Mouse (Mus musculus) forebrain, embryonic 11.5 days (tissue): ENCODE results near the gene Evi5. TPM values are rescaled to one million over a fixed set of nuclear protein-coding genes. Genes with fewer than 3 reads are reported as not detected.

ENCODE experiments used
- ATAC-seq: fragments of 200-750 bp; cut with Nextera tagmentation; replicated peaks from 2 replicates; pipeline ENCODE4 v1.8.0; 2017; ENCODE audit warnings: moderate TSS enrichment; ENCODE audit not compliant: low FRiP score
- DNase-seq: peaks from one replicate; pipeline ENCODE4 v3.0.0-alpha.2; 2017; ENCODE audit warnings: low spot score
- H3K27ac ChIP-seq: fragments of 300-500 bp; sonication (generic); 2 replicates; pipeline ENCODE4 v1.5.1; 2014; ENCODE audit warnings: low read depth, low read length
- H3K27me3 ChIP-seq: fragments of 300-500 bp; sonication (generic); 2 replicates; pipeline ENCODE4 v1.6.1; 2014; ENCODE audit warnings: mild to moderate bottlenecking, low read length, mixed read lengths; ENCODE audit not compliant: control insufficient read depth, insufficient read depth
- H3K36me3 ChIP-seq: fragments of 300-500 bp; sonication (generic); 2 replicates; pipeline ENCODE4 v1.6.1; 2014; ENCODE audit warnings: mild to moderate bottlenecking, low read length, moderate library complexity, mixed read lengths; ENCODE audit not compliant: control insufficient read depth, insufficient read depth
- H3K4me1 ChIP-seq: fragments of 300-500 bp; sonication (generic); replicated peaks from 2 replicates; pipeline ENCODE4 v1.6.1; 2014; ENCODE audit warnings: low read length, mixed read lengths; ENCODE audit not compliant: control insufficient read depth, insufficient read depth
- H3K4me2 ChIP-seq: fragments of 300-500 bp; sonication (generic); 2 replicates; pipeline ENCODE4 v1.6.1; 2014; ENCODE audit warnings: low read depth, mild to moderate bottlenecking, low read length, moderate library complexity, mixed read lengths; ENCODE audit not compliant: severe bottlenecking
- H3K4me3 ChIP-seq: fragments of 300-500 bp; sonication (generic); 2 replicates; pipeline ENCODE4 v1.5.1; 2014; ENCODE audit warnings: low read depth, low read length
- H3K9ac ChIP-seq: fragments of 300-500 bp; sonication (generic); 2 replicates; pipeline ENCODE4 v1.6.1; 2014; ENCODE audit warnings: low read length
- H3K9me3 ChIP-seq: fragments of 300-500 bp; sonication (generic); 2 replicates; pipeline ENCODE4 v1.6.1; 2016; ENCODE audit warnings: low read length, mixed read lengths; ENCODE audit not compliant: control insufficient read depth
- WGBS: fragments of 180-500 bp; shearing (Covaris S2); extraction: QIAGEN DNeasy Blood & Tissue Kit; methylation state at CpG from one replicate; pipeline ENCODE4 v1.1.7; 2014; 5-methylcytosine and 5-hydroxymethylcytosine counted together
- polyA plus RNA-seq: library from polyadenylated mRNA; unstranded; fragments of >200 nt; fragmentation: Nextera tagmentation; extraction: Ambion mirVana; gene quantifications from 2 replicates; pipeline ENCODE4 v1.2.1, GENCODE M21; 2014

The Evi5 gene
- polyA plus RNA-seq, 1 experiment from 2014 or later = 50.7 TPM

DNA sequence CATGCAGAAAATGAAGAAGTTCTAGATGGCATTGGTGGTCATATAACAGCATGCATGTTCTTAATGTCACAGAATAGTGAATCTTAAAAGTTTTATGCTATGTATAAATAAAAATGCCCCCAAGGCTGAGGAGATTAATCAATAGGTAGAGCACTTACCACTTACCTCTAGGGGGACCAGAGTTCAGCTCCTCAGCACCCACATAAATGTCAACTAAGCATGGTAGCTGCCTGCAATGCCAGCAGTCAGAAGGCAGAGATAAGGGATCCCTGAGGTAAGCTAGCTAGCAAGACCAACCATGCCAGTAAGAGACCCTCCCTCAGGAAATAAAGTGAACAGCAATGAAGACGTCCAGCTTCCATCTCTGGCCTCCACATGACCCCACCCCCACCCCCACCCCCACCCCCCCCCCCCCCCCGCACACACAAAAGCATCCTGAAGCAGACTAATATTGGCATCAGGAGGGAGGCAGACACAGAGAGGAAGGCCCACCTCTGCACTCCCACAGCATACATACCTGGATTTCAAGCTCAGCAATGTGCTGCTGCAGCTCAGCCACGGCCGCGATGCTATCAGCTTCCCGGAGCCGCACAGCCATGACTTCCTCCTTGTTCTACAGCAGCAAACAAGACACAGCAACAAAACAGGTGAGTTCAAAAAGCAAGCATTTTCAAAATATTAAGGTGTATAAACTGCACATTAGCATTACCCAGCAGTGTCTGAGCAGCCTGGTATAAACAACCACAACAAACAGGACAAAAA, 87.0 kb downstream of the Evi5 start:
- 83% methylated on average over 6 of the region's 7 CpGs for WGBS
- H3K4me3 ChIP-seq = no peak overlapping the region
- H3K27ac ChIP-seq = no peak overlapping the region
- ATAC-seq (no peak), DNase-seq (no peak)
- no peaks in the 10 kb centered on the region for H3K27me3 ChIP-seq
- H3K4me1 ChIP-seq = no peaks in the 10 kb centered on the region
- no peaks in the 10 kb centered on the region; the same call in 1 of the 2 replicates for H3K36me3 ChIP-seq
- H3K4me2 ChIP-seq = no peak overlapping the region
- H3K9me3 ChIP-seq = no peaks in the 10 kb centered on the region
- H3K9ac ChIP-seq = no peak overlapping the region

DNA sequence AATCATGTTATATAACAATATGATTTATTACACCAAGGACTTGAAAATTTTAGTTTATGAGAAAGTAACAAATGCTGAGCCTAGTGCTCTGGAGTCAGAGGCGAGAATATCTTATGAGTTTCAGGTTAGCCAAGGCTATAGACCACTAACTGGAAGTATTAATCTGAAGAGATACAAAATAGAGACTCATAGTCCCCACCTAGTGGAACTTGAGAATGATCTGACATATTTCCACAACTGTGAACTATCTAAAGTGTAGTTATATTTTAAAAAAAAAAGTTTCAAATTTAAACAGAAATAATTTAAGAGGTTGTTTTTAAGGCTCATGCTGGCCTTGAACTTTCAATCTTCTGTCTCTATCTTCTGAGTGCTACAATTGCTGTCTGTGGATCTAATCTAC, 92.5 kb downstream of the Evi5 start:
- Histone ChIP-seq H3K27me3 (no peaks in the 10 kb centered on the region), H3K4me1 (no peaks in the 10 kb centered on the region), H3K4me3 (no peak overlapping the region), H3K27ac (no peak overlapping the region), H3K36me3 (no peaks in the 10 kb centered on the region; the same call in 1 of the 2 replicates), H3K9me3 (no peaks in the 10 kb centered on the region), H3K4me2 (no peak overlapping the region), H3K9ac (no peak overlapping the region)
- ATAC-seq = no peak
- DNase-seq = no peak
- WGBS = 87% methylated on average over 1 of the region's 1 CpGs

DNA sequence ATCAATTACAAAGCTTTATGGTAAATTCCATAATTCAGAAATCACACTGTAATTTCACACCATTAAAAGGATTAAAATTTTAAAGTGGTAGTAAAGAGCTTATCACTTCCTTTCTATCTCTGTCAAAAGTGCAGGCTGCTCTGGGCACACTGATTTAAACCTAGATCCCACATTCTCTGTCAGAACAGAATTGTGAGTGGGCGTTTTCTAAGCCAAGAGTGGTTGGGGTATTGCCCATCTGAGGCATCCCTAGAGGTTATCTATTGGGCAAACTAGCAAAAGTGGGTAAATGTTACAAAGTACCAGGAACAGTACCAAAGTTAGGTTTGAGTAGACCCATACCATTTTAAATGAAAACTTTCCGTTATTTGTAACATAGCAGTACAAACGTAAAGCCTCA, 96.1 kb downstream of the Evi5 start:
- 93% methylated on average over 3 of the region's 3 CpGs for WGBS
- H3K27ac ChIP-seq = no peak overlapping the region
- ATAC-seq = no peak

DNA sequence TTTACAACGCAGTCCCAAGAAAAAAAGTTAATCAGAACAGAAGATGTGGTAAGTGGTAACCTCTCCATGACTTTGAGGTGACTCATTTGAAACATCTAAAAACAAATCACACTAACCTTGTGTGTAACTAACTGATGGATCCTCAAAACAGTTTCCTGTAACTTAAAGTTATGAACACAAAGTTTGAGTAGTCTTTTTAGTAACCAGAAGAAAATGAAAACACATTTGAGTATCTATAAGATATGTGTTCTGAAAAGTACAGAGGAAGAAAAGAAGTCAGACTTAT, 97.4 kb downstream of the Evi5 start:
- no peaks in the 10 kb centered on the region for H3K36me3 ChIP-seq
- H3K27me3 ChIP-seq = no peaks in the 10 kb centered on the region
- WGBS = 93% methylated on average over 1 of the region's 1 CpGs
- no peak overlapping the region for H3K9ac ChIP-seq
- DNase-seq (no peak), ATAC-seq (no peak)
- H3K9me3 ChIP-seq = no peaks in the 10 kb centered on the region
- no peaks in the 10 kb centered on the region for H3K4me1 ChIP-seq
- no peak overlapping the region for H3K4me3 ChIP-seq
- no peak overlapping the region for H3K4me2 ChIP-seq
- H3K27ac ChIP-seq = no peak overlapping the region

More for the DNA sequence above, 96.1 kb downstream of the Evi5 start:
- no peaks in the 10 kb centered on the region for H3K4me1 ChIP-seq
- no peak overlapping the region for H3K4me3 ChIP-seq
- no peaks in the 10 kb centered on the region for H3K36me3 ChIP-seq
- no peaks in the 10 kb centered on the region for H3K9me3 ChIP-seq
- no peak overlapping the region for H3K9ac ChIP-seq
- H3K4me2 ChIP-seq = no peak overlapping the region
- no peak for DNase-seq
- H3K27me3 ChIP-seq = no peaks in the 10 kb centered on the region

DNA sequence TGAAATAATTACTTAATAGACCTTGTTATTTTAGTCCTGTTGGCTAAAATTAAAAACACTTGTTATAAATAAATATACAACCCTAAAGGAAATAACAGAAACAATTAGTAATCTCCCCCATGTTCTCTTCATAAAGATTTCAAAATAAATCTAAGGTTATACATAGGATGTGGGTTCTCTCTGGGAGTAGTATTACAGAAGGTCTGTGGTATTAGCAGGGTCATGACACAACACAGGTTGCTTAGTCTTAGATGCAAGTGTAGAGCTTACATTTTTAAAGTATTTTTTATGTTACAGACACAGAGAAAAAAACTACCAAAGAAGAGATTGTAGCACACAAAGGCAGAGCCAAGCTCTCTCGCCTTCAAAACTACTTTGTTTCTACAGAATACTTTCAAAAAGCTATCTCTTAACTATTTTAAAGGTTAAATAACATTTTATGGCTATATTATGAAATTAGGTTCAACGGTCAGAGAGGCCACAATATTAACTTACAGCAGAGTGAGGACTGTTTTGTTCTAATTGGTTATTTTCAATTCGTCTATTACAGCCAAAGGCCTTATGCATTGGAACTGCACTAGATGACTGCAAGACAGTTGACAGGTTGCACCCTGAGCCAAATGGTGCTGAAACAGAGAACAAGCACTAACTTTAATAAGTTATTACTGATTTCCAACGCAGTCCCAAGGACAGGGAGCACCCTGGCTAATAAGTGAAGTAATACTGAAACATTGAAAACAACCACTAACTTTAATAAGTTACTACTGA, 97.9 kb downstream of the Evi5 start:
- DNase-seq (no peak), ATAC-seq (no peak)
- H3K4me2 ChIP-seq = no peak overlapping the region
- no peaks in the 10 kb centered on the region for H3K36me3 ChIP-seq
- H3K27ac ChIP-seq = no peak overlapping the region
- no peak overlapping the region for H3K4me3 ChIP-seq
- H3K9ac ChIP-seq = no peak overlapping the region
- no peaks in the 10 kb centered on the region for H3K4me1 ChIP-seq
- 86% methylated on average over 4 of the region's 4 CpGs for WGBS
- H3K27me3 ChIP-seq = no peaks in the 10 kb centered on the region
- no peaks in the 10 kb centered on the region for H3K9me3 ChIP-seq

DNA sequence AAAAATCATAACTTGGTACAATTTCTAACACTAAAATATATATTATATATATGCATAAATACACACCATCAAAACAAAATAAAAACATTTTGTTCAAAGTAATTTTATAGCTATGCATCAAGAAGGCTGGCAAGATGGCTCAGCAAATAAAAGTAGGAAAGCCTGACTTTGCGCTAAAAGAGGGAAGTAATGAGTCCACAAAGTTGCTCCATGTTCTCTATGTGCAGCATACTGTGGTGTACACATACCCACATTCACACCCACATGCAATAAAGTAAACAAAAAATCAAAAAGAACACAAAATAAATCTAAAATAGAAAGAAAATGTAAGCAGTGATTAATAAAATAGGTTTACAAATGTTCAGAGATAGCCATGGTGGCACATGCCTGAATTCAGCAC, 99.0 kb downstream of the Evi5 start:
- WGBS = 98% methylated on average over 1 of the region's 1 CpGs
- H3K36me3 ChIP-seq = no peaks in the 10 kb centered on the region
- no peak overlapping the region for H3K9ac ChIP-seq
- H3K4me1 ChIP-seq = no peaks in the 10 kb centered on the region
- DNase-seq = no peak
- no peak overlapping the region for H3K4me2 ChIP-seq
- H3K9me3 ChIP-seq = no peaks in the 10 kb centered on the region
- H3K27me3 ChIP-seq = no peaks in the 10 kb centered on the region
- H3K27ac ChIP-seq = no peak overlapping the region
- no peak overlapping the region for H3K4me3 ChIP-seq
- ATAC-seq = no peak

DNA sequence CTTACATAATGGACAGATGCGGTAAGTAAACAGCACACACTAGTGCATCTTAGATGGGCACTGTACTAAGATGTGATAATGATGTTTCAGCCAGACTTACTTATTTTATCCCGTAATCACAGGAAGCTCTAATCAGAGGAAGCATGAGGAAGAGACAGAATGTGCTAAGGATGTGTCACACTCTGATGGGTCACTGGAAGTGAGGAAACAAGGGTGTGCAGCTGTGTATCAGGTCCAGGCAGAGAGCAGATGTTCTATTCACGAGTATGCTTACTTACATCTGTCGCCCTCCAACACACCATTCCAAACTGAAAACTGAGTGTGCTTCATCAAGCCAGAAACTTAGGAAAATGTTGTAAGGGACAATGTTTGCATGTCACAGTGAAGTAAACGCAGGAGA, 102.9 kb downstream of the Evi5 start:
- ATAC-seq = no peak
- Histone ChIP-seq H3K4me2 (no peak overlapping the region), H3K36me3 (no peaks in the 10 kb centered on the region; the same call in 1 of the 2 replicates), H3K4me3 (no peak overlapping the region), H3K9me3 (no peaks in the 10 kb centered on the region), H3K9ac (no peak overlapping the region), H3K4me1 (no peaks in the 10 kb centered on the region), H3K27ac (no peak overlapping the region), H3K27me3 (no peaks in the 10 kb centered on the region)
- 87% methylated on average over 5 of the region's 5 CpGs for WGBS
- DNase-seq = no peak

DNA sequence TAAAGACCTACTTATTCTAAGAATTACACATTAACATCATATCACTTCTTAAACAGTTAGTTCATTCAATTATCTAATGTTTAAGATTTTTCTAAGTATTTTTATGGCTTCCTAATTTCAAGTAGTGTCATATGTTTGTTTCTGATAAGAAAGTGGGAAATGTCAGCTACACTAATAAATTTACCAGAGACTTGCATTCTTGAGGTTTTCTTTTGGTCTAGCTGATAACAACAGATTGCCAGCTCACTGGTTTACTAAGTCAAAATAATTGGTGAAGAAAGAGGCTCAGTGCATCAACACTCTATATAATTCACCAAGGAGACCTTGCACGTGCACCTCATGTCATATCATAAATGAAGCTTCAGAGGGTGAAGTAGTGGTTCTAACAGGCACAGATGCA, 106.7 kb downstream of the Evi5 start:
- Histone ChIP-seq H3K4me2 (no peak overlapping the region), H3K36me3 (no peaks in the 10 kb centered on the region; the same call in 1 of the 2 replicates), H3K9me3 (no peaks in the 10 kb centered on the region), H3K4me1 (no peaks in the 10 kb centered on the region), H3K4me3 (no peak overlapping the region), H3K27ac (no peak overlapping the region), H3K9ac (no peak overlapping the region), H3K27me3 (no peaks in the 10 kb centered on the region)
- 93% methylated on average over 1 of the region's 1 CpGs for WGBS
- ATAC-seq = no peak
- DNase-seq = no peak

DNA sequence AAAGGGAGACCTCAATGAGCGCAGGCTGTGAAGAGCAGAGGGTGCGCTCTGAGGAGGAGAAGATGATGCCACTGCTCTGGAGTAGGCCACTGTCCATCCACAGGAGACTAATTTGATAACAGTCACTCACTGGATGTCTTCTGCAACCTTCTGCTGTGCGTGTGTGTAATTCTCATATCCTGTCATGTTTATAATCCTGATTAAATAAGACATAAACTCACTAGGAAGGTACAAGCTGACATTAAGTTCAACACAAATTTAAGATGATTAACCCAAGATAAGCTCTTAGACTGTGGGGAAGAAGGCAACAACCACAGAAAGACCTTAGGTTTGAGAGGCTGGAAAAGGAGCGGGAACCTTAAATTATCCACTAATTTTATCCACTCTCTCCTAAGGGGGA, 109.0 kb downstream of the Evi5 start:
- no peaks in the 10 kb centered on the region for H3K9me3 ChIP-seq
- H3K27ac ChIP-seq = no peak overlapping the region
- no peak for DNase-seq
- H3K36me3 ChIP-seq = no peaks in the 10 kb centered on the region; the same call in 1 of the 2 replicates
- WGBS = 95% methylated on average over 4 of the region's 4 CpGs
- H3K9ac ChIP-seq = no peak overlapping the region
- H3K27me3 ChIP-seq = no peaks in the 10 kb centered on the region
- no peaks in the 10 kb centered on the region for H3K4me1 ChIP-seq
- no peak overlapping the region for H3K4me3 ChIP-seq
- no peak overlapping the region for H3K4me2 ChIP-seq
- ATAC-seq = no peak
